Mouse (Mus musculus): ENCODE data around the gene Gm10031.

The Gm10031 gene

GRCm38 (mm10) chr1:156543999-156544398 is 20.2 kb downstream of the Gm10031 start:
- DNase-seq: no peak

DNA sequence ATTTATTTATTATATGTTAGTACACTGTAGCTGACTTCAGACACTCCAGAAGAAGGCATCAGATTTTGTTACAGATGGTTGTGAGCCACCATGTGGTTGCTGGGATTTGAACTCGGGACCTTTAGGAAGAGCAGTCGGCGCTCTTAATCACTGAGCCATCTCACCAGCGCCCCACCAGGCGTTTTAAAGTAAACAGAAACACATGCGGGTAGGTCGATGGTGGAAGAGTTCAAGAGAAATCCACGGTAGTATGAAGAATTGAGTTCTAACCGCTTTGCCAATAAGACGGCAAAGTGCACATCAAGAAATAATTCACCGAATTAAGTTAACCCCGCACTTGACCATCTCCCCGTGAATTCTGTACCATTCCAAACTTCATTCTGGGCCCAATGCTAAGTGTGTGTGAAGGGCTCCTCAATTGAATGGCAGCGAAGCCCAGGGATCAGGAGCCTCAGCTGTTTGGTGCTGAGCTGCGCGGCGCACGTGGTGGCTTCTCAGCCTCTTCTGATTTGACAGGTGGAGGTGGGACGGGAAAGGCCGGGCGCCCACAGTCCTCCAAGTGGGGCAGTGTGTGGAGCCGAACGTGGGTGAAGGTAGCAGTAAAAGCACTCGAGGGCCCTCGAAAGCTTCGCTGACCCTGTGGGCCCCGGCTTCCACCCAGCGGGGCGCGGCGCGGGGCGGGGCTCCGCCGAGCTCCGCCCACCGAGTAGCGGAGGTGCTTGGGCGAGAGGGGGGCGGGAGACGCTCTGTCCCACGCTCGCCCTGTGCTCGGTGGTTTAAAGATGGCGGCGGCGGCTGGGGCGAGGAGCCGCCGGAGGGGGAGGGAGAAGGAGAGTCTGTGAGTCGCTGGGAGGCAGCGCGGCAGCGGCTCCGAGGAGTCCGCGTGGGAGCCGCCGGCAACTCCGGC is 34.5 kb downstream of the Gm10031 start, which contains the start of gene Abl2:
Gene Abl2, plus strand, starts transcription at position 763 of the 907 bp plus-strand sequence.
- peak; percentile 91 for DNase-seq

- peak; percentile 69 for DNase-seq
These were observed 35.3 kb downstream of the Gm10031 start for GRCm38 (mm10) chr1:156558950-156559640.

DNA sequence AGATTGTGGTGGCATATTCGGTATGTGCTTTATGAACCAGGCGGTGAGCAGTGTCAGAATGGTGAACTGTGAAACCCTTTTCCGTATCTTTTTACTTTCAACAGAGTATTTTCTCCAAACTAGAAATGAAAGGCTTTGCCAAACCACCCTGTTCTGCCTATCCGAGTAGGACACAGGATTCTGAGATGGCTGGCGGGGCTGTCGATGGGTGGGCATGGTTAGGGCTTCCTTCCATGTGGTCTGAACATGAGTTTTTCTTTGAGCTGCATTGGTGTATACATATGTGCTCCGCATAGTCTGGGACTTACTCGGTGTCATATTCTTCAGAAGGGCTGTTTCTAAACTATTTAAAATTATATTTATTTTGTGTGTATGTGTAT is 35.8 kb downstream of the Gm10031 start:
- no peak for DNase-seq

GRCm38 (mm10) chr1:156560500-156560899 is 36.7 kb downstream of the Gm10031 start:
- DNase-seq: no peak

GRCm38 (mm10) chr1:156565328-156565727 is 41.5 kb downstream of the Gm10031 start:
- DNase-seq: no peak

DNA sequence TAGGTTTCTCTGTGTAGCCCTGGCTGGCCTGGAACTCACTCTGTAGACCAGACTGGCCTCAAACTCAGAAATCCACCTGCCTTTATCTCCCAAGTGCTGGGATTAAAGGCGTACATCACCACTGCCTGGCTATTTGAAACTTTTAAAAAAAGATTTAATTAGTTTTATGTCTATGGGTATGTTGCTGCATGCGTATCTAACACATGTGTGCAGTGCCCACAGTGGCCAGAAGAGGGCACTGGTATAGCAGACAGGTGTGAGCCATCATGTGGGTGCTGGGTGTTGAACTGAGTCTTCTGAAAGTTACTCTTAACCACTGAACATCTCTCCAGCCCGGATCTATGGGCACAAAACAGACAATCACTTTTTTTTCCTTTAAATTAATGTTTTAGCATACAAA is 42.3 kb downstream of the Gm10031 start:
- DNase-seq: no peak

DNA sequence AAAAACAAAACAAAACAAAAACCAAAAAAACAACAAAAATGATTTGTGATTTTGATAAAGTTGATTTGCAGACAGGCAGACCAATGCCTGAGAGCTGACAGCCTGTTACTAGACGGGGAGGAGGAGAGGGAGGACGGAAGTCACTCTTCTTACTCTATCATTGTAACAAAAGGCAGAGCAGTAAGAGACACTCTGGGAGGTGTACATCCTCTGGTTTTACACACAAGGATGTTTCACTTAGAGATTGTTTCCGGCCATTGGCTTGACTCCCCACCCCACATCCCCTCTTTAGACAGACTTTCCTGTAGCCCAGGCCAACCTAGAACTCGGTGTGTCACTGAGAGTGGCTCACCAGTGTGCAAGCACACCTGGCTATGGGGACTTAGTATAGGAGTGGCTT is 45.8 kb downstream of the Gm10031 start:
- DNase-seq: no peak

GRCm38 (mm10) chr1:156572952-156573351 is 49.1 kb downstream of the Gm10031 start:
- DNase-seq: no peak
